Mouse (Mus musculus) urinary bladder, adult 18-20 months (tissue): ENCODE measurements around the gene 9130019O22Rik.

Experiments
- DNase-seq, 2 experiments: peaks; one replicate each; pipeline ENCODE4 v3.0.0; 2022; ENCODE audit warnings: low spot score in 2 of 2, mixed read lengths in 2 of 2

Gene 9130019O22Rik

DNA sequence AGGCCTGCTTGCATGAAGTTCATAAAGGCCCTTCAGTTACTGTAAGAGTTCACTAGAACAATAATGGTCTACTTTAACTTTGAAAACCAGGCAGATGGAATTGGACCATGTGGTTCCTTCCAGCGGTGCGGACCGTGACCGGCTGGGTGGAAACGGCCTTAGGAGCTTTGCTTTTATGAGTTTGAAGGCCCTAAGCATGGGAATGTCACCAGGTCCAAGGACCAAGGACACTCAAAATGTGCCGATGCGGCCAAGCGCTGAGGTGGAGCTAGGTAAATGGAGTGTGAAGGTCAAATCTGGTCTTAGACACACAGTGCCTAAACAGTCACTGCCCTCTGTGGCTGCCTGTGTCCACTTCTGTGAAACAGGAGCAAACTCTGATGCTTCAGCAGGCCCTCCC, 45.6 kb downstream of the 9130019O22Rik start:
- DNase-seq: no peak

DNA sequence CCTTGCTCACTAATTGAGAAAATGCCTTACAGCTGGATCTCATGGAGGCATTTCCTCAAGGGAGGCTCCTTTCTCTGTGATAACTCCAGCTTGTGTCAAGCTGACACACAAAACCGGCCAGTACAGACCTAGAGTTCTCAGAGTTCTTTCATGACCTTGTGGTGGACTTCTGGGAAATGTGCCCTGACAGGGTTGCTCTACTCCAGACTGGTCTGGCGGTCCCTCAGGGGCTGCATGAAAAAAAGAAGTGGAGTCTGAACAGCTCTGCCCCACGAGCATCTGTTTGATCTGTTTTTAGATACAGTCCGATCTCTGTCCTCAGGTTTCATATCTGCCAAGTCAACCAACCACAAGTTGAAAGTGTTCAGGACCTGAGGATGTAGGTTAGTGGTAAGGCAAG, 49.3 kb downstream of the 9130019O22Rik start:
- DNase-seq: no peak

DNA sequence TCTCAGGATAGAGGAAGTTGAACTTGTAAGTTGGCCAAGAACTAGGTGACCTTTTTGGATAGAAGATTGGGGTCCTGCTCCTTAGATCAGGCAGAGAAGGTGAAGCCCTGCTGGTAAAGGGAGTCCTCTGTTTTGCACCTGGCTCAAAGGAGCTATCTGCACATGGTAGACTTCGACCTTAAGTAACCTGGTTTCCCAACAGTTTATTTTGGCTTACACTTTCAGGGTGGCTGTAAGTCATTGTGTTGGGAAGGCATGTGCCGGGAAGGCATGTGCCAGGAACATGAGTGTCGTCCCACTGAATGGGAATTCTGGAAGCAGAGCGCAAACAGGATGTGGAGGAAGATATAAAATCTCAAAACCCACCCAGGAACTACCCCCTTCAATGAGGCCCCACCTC, 51.4 kb downstream of the 9130019O22Rik start:
- no peak for DNase-seq

DNA sequence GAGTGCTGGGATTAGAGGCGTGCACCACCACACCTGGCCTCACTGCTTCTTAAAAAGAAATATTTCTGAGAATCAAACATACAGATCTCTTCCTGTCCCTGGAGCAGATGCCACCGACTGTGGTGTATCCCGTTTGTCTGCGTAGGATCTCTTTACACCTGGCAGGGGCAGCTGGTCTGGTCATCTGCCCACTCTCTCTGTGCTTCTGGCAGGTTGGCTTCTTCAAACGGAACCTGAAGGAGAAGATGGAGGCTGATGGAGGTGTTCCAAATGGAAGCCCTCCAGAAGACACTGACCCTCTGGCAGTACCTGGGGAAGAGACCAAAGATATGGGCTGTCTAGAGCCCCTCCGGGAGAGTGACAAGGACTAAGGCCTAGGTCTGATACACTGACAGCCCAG, 53.7 kb downstream of the 9130019O22Rik start:
- DNase-seq: no peak
